Mouse (Mus musculus) neural tube, embryonic 11.5 days (tissue): Measurements from ENCODE around the gene Trpm7. TPM values are rescaled to one million over a fixed set of nuclear protein-coding genes. Genes with fewer than 3 reads are reported as not detected.
A peak's percentile ranks its signal among the peaks of the same experiment; 100 is the strongest.
"Not testable (repeated sequence)": the region's sequence is repeated elsewhere in the genome, so short reads cannot be mapped to it uniquely, and the experiment has no call there.

Experiments
- ATAC-seq: fragments of 200-750 bp; cut with Nextera tagmentation; 2 replicates; pipeline ENCODE4 v1.8.0; 2017; ENCODE audit warnings: moderate number of reproducible peaks, mild to moderate bottlenecking, moderate TSS enrichment, moderate library complexity; ENCODE audit not compliant: insufficient read depth, low FRiP score, low TSS enrichment
- DNase-seq: peaks from one replicate; pipeline ENCODE4 v3.0.0-alpha.2; 2015; ENCODE audit warnings: low spot score
- H3K27ac ChIP-seq: fragments of 300-500 bp; sonication (generic); 2 replicates; pipeline ENCODE4 v1.5.1; 2014; ENCODE audit warnings: low read depth, mild to moderate bottlenecking, low read length
- H3K27me3 ChIP-seq: fragments of 300-500 bp; sonication (generic); 2 replicates; pipeline ENCODE4 v1.6.1; 2014; ENCODE audit warnings: mild to moderate bottlenecking, low read length, mixed read lengths; ENCODE audit not compliant: control insufficient read depth, insufficient read depth
- H3K36me3 ChIP-seq: fragments of 300-500 bp; sonication (generic); 2 replicates; pipeline ENCODE4 v1.6.1; 2014; ENCODE audit warnings: mild to moderate bottlenecking, low read length, moderate library complexity, mixed read lengths; ENCODE audit not compliant: control insufficient read depth, insufficient read depth
- H3K4me1 ChIP-seq: fragments of 300-500 bp; sonication (generic); 2 replicates; pipeline ENCODE4 v1.6.1; 2014; ENCODE audit warnings: low read length, mixed read lengths; ENCODE audit not compliant: control insufficient read depth, insufficient read depth
- H3K4me2 ChIP-seq: fragments of 300-500 bp; sonication (generic); 2 replicates; pipeline ENCODE4 v1.6.1; 2014; ENCODE audit warnings: low read depth, mild to moderate bottlenecking, moderate library complexity
- H3K4me3 ChIP-seq: fragments of 300-500 bp; sonication (generic); 2 replicates; pipeline ENCODE4 v1.5.1; 2014; ENCODE audit warnings: low read depth, low read length
- H3K9ac ChIP-seq: fragments of 300-500 bp; sonication (generic); 2 replicates; pipeline ENCODE4 v1.6.1; 2014; ENCODE audit warnings: mild to moderate bottlenecking, low read length
- H3K9me3 ChIP-seq: fragments of 300-500 bp; sonication (generic); 2 replicates; pipeline ENCODE4 v1.6.1; 2016; ENCODE audit warnings: low read length; ENCODE audit not compliant: control insufficient read depth
- WGBS: fragments of 180-500 bp; shearing (Covaris S2); extraction: QIAGEN DNeasy Blood & Tissue Kit; methylation state at CpG from one replicate; pipeline ENCODE4 v1.1.7; 2014; 5-methylcytosine and 5-hydroxymethylcytosine counted together
- polyA plus RNA-seq: library from polyadenylated mRNA; unstranded; fragments of >200 nt; fragmentation: Nextera tagmentation; extraction: Ambion mirVana; gene quantifications from 2 replicates; pipeline ENCODE4 v1.2.1, GENCODE M21; 2014

The Trpm7 gene
- polyA plus RNA-seq, 1 experiment from 2014 or later, result 36.4 TPM

- H3K9ac ChIP-seq, result no peak overlapping the region
- no peaks in the 10 kb centered on the region for H3K27me3 ChIP-seq
- H3K4me2 ChIP-seq, result no peak overlapping the region
- WGBS, result 94% methylated on average over 7 of the region's 7 CpGs
- H3K4me3 ChIP-seq, result no peak overlapping the region
- no peaks in the 10 kb centered on the region for H3K9me3 ChIP-seq
- no peaks in the 10 kb centered on the region for H3K4me1 ChIP-seq
- H3K36me3 ChIP-seq, result no peaks in the 10 kb centered on the region
- ATAC-seq (no peak), DNase-seq (no peak)
- H3K27ac ChIP-seq, result no peak overlapping the region
These were observed 16.3 kb upstream of the Trpm7 start for GRCm38 (mm10) chr2:126892316-126892715.

DNA sequence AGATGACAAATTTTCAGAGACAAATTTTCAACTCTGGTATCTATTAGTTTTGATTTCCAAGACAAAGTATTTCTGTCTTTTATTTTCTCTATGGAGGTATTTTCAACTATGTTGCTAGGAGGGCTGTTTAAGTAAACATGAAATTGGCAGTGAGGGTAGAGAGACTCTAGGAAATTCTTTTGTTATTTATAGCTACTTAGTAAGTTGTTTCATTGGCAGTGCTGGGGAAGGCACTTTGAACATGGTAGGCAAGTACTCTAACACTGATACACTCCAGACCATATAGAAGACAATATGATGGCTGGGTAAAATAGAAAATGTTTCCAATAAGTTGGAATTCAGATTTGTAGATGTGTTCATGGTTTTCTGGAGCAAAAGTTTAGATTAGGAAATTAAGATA is 15.7 kb upstream of the Trpm7 start:
- H3K9ac ChIP-seq, result no peak overlapping the region
- no peak overlapping the region for H3K4me2 ChIP-seq
- no peaks in the 10 kb centered on the region for H3K27me3 ChIP-seq
- no peak overlapping the region for H3K27ac ChIP-seq
- no peaks in the 10 kb centered on the region for H3K36me3 ChIP-seq
- no peak overlapping the region for H3K4me3 ChIP-seq
- DNase-seq (no peak), ATAC-seq (no peak)
- no peaks in the 10 kb centered on the region for H3K4me1 ChIP-seq
- no peaks in the 10 kb centered on the region for H3K9me3 ChIP-seq

- DNase-seq (no peak), ATAC-seq (no peak)
- Histone ChIP-seq H3K36me3 (no peaks in the 10 kb centered on the region), H3K4me3 (no peak overlapping the region), H3K4me2 (no peak overlapping the region), H3K9me3 (no peaks in the 10 kb centered on the region), H3K9ac (no peak overlapping the region), H3K4me1 (no peaks in the 10 kb centered on the region), H3K27ac (no peak overlapping the region), H3K27me3 (no peaks in the 10 kb centered on the region)
- 51% methylated on average over 3 of the region's 3 CpGs for WGBS
These were observed 11.1 kb upstream of the Trpm7 start for GRCm38 (mm10) chr2:126887141-126887540.

DNA sequence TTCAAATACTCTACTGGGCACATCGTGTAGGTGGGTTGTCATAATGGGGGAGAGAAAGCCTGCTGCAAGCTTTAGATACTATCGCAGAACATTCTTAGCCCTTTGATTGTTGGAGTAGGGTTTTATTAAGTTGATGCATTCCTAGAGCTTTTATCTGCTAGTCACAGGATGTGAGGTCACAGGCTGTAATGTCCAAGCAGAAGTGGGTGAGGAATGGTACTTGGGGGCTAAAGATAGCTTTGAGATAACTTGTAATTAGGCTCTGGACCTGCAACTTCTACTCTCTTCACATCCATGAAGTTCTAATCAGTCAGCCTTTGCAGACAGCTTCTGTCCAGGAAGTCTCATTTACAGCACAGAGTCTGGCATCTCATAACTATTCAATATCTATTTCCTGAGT is 9.8 kb upstream of the Trpm7 start:
- no peaks in the 10 kb centered on the region for H3K27me3 ChIP-seq
- H3K4me1 ChIP-seq, result no peaks in the 10 kb centered on the region
- ATAC-seq (no peak), DNase-seq (no peak)
- no peak overlapping the region for H3K27ac ChIP-seq
- H3K9me3 ChIP-seq, result no peaks in the 10 kb centered on the region
- no peak overlapping the region for H3K9ac ChIP-seq
- 73% methylated on average over 2 of the region's 2 CpGs for WGBS
- H3K36me3 ChIP-seq, result no peaks in the 10 kb centered on the region
- H3K4me2 ChIP-seq, result no peak overlapping the region
- no peak overlapping the region for H3K4me3 ChIP-seq

DNA sequence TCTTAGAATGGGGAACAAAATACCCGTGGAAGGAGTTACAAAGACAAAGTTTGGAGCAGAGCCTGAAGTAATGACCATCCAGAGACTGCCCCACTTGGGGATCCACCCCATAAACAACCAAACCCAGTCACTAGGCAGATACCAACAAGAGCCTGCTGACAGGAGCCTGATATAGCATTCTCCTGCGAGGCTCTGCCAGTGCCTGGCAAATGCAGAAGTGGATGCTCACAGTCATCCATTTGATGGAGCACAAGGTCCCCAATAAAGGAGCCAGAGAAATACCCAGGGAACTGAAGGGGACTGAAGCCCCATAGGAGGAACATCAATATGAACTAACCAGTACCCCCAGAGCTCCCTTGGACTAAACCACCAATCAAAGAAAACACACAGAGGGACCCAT is 6.7 kb upstream of the Trpm7 start:
- H3K9ac ChIP-seq, H3K36me3 ChIP-seq, H3K4me3 ChIP-seq, DNase-seq, H3K9me3 ChIP-seq, H3K27ac ChIP-seq, ATAC-seq, H3K4me1 ChIP-seq, H3K4me2 ChIP-seq, H3K27me3 ChIP-seq: not testable (repeated sequence)
- 62% methylated on average over 2 of the region's 2 CpGs for WGBS

DNA sequence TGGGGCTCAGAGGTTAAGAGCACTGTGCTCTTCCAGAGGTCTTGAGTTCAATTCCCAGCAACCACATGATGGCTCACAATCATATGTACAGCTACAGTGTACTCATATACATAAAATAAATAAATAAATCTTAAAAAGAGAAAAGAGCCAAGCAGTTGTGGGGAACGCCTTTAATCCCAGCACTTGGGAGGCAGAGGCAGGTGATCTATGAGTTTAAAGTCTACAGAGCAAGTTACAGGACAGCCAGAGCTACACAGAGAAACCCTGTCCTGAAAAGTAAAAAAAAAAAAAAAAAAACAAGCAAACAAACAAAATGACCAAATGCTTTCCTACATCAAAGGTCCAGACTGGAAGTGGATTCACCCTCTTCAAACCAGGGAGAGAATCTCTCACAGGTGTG is 2.0 kb upstream of the Trpm7 start:
- H3K4me1 ChIP-seq, result peaks cover 3% of the 10 kb centered on the region; the same call in 1 of the 2 replicates

DNA sequence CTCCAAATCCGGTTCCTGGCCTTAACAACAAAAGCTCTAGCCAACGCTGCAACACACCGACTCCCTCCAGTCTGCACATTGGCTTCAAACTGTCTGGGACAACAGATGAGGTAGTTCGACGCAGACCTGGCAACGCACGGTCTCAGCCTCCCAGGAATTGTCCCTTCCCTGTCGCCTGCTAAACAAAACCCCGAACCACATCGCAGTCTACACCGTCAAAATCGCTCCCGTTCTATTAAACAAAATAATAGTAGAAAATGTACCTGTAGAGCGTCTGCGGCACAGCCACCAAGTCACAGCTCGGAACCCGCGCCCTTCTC is 554 bp downstream of the Trpm7 start:
- peak overlapping the region; percentile 93 for H3K27ac ChIP-seq
- H3K9ac ChIP-seq, result peak overlapping the region; percentile 91
- H3K27me3 ChIP-seq, result no peaks in the 10 kb centered on the region
- DNase-seq (peak; percentile 59), ATAC-seq (peak; percentile 60)
- no peaks in the 10 kb centered on the region for H3K36me3 ChIP-seq
- under 1% methylated on average over 18 of the region's 18 CpGs for whole genome bisulfite sequencing
- peak overlapping the region; percentile 84 for H3K4me3 ChIP-seq
- H3K4me2 ChIP-seq, result peak overlapping the region; percentile 63
- no peaks in the 10 kb centered on the region for H3K9me3 ChIP-seq
- H3K4me1 ChIP-seq, result peaks cover 3% of the 10 kb centered on the region; the same call in 1 of the 2 replicates

More for the DNA sequence above, 2.0 kb upstream of the Trpm7 start:
- Histone ChIP-seq H3K9me3 (no peaks in the 10 kb centered on the region), H3K27me3 (no peaks in the 10 kb centered on the region), H3K4me3 (no peak overlapping the region), H3K36me3 (no peaks in the 10 kb centered on the region), H3K4me2 (no peak overlapping the region), H3K27ac (no peak overlapping the region), H3K9ac (no peak overlapping the region)
- WGBS, result 95% methylated on average over 1 of the region's 1 CpGs
- ATAC-seq, result no peak
- no peak for DNase-seq

- Histone ChIP-seq H3K4me3 (peak overlapping the region; percentile 84), H3K27me3 (no peaks in the 10 kb centered on the region), H3K4me2 (peak overlapping the region; percentile 63), H3K27ac (peak overlapping the region; percentile 93), H3K4me1 (peaks cover 3% of the 10 kb centered on the region; the same call in 1 of the 2 replicates), H3K36me3 (no peaks in the 10 kb centered on the region), H3K9ac (peak overlapping the region; percentile 91), H3K9me3 (no peaks in the 10 kb centered on the region)
- DNase-seq, result no peak
- ATAC-seq, result no peak
- 31% methylated on average over 13 of the region's 13 CpGs for WGBS
These were observed 1.1 kb downstream of the Trpm7 start for GRCm38 (mm10) chr2:126874809-126875515.

GRCm38 (mm10) chr2:126866301-126866700 is 9.7 kb downstream of the Trpm7 start:
- Histone ChIP-seq H3K9ac (no peak overlapping the region), H3K36me3 (no peaks in the 10 kb centered on the region), H3K9me3 (no peaks in the 10 kb centered on the region), H3K4me2 (no peak overlapping the region), H3K27ac (no peak overlapping the region), H3K4me1 (no peaks in the 10 kb centered on the region), H3K27me3 (no peaks in the 10 kb centered on the region), H3K4me3 (no peak overlapping the region)
- DNase-seq (no peak), ATAC-seq (no peak)
- whole genome bisulfite sequencing, result 75% methylated on average over 1 of the region's 1 CpGs
